Mouse (Mus musculus) gastrocnemius, postnatal 10 days (tissue): ENCODE results near the gene Fktn. TPM values are rescaled to one million over a fixed set of nuclear protein-coding genes. Genes with fewer than 3 reads are reported as not detected.
A peak's percentile ranks its signal among the peaks of the same experiment; 100 is the strongest.
"Not testable (repeated sequence)": the region's sequence is repeated elsewhere in the genome, so short reads cannot be mapped to it uniquely, and the experiment has no call there.

Experiments used
- DNase-seq: peaks from one replicate; pipeline ENCODE4 v3.0.0; 2021; ENCODE audit warnings: mixed read lengths
- long read RNA-seq, 2 experiments: library from polyadenylated mRNA; stranded (forward); transcript quantifications; one replicate each; pipeline ENCODE4 v2.0.0; 2021
- total RNA-seq, 2 experiments: library from RNA; stranded (reverse); gene quantifications; 2 replicates each; pipeline ENCODE4 v1.2.3; 2021

Gene Fktn
- 1 to 10 TPM; 7.5 to 9.1 TPM for total RNA-seq
- long read RNA-seq, experiment 1, full-length matches to known transcripts: 5 of 7 reads
- long read RNA-seq, experiment 1, partial matches to known transcripts: 0 of 7 reads
- long read RNA-seq, experiment 1, other reads (novel, unspliced or antisense): 2 of 7 reads
- long read RNA-seq, experiment 2, full-length matches to known transcripts: 7 of 8 reads
- long read RNA-seq, experiment 2, partial matches to known transcripts: 0 of 8 reads
- long read RNA-seq, experiment 2, other reads (novel, unspliced or antisense): 1 of 8 reads

DNA sequence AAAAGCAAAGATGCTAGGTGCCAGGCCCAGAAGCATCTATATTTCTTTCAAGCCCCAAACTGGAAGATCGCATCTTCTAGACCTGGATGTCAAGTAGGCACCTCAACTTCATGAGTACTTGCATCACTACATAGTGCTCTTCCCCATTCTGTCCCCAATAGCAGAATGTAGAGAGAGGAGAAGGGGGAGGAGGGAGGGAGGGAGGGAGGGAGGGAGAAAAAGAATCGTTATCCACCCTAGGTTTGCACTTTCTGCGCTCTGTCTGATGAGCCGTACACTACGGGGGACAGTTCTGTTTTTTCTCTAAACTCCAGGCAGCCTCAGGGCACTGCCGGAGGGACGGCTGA, at the start of gene Fktn:
Gene Fktn, plus strand, starts transcription at position 295 of the 347 bp plus-strand sequence.
- no peak for DNase-seq

DNA sequence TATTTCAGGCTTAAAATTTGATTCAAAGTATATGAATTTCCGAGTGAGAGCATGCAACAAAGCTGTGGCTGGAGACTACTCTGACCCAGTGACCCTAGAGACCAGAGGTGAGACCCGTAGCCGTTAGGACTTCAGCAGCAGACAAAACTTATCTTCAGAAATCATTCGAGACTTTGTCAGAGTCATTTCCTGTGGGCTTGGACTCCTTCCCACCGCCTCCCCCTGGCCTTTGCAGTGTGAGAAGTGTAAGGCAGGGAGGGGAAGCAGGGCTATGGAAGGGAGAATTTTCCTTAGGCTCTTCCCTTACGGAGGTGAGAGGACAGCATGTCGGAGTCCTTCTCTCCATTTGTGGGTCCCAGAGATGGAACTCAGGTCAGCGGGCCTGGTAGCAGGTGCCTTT, 31.7 kb upstream of the Fktn start:
- DNase-seq: no peak

GRCm38 (mm10) chr4:53688965-53689364, 24.8 kb upstream of the Fktn start:
- no peak for DNase-seq

GRCm38 (mm10) chr4:53691418-53691817, 22.4 kb upstream of the Fktn start:
- DNase-seq: no peak

GRCm38 (mm10) chr4:53709166-53709565, 4.6 kb upstream of the Fktn start:
- DNase-seq: not testable (repeated sequence)

DNA sequence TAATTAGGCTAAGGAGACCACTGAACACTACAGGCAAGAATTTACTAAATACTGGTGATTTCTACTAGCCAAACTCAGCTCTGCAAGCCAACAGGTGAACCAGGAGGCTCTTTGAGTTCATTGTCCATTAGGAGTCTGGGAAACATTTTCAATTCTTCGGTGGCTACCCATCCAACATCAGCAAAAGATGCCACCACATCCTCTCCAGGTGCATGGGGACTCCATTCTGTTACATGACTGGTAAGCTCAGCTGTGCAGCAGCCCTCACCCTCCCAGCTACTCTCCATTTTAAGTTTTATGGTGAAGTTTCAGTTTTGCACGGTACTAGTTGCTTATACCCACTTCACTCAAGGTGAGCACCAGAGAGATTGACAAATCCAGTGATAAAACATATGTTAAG, 3.8 kb upstream of the Fktn start:
- no peak for DNase-seq

GRCm38 (mm10) chr4:53710555-53711328, 3.1 kb upstream of the Fktn start:
- no peak for DNase-seq

DNA sequence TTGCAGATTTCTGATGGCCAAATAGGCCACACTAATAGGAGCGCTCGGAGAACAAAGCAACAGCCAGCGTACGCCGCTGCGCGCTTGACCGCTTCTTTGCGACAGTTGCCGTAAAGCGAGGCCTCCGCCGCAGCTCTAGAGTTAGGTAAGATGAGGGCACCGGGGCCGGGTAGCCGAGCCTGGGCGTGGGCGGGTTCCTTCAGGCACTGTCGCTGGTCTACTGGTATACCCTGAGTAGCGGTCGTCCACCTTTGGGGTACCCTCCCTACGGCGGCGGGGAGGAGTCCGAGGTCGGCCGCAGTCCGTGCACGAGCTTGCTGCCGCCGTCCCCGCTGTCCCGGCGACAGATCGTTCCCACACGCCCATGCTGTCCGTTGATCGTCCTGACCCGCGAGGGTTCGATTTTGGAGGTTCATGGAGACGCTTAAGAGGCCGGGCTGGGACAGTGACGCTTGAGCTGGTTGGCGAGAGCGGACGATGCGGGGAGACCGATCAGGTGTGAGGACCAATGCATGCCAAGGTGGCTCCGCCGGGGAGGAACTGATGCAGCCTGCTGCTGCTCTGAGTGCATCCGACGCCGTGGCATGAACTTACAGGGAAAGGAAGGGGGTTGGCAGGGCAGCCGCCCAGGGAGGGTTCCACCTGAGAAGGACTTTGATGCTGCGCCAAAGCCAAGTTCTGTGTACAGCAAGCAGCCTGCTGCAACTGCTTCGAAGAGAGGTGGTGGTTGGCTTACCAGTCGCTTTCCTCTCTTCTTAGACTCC, 435 bp downstream of the Fktn start:
- DNase-seq: peak; percentile 93

DNA sequence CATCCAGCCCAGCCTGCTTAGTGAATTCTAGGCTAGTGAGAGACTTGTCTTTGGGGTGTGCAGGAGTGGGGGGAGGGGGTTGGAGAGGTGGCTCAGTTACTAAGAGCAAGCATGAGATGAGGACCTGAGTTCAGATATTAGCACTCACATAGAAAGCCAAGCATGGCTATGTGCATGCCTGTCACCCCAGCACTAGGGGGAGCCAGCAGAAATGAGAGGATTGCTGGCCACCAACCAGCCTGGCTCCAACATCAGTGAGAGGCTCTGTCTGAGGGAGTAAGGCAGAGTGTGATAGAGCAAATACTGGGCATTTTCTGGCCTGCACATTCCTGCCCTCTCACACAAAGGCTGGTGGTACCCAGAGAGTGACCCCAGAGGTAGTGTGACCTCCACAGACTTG, 2.2 kb downstream of the Fktn start:
- no peak for DNase-seq

- no peak for DNase-seq
Observed at GRCm38 (mm10) chr4:53717546-53717945, 3.7 kb downstream of the Fktn start.

DNA sequence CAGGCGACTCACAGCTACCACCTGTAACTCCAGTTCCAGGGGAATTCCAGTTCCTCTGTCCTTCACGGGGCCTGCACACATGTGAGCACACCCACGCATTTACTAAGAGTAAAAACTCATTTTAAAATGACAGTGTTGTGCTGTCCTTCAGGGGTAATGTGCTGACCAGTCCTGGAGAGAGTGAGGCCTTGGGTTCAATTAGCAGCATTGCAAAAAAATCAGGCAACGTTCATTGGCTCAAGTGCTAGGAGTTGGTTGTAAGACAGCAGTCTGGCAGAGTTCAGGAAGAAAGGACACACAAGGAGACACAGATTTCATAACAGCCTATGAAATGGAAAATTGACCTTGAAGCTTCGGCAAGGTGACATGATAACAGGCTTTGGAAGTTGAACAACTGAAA, 4.5 kb downstream of the Fktn start:
- DNase-seq: no peak

DNA sequence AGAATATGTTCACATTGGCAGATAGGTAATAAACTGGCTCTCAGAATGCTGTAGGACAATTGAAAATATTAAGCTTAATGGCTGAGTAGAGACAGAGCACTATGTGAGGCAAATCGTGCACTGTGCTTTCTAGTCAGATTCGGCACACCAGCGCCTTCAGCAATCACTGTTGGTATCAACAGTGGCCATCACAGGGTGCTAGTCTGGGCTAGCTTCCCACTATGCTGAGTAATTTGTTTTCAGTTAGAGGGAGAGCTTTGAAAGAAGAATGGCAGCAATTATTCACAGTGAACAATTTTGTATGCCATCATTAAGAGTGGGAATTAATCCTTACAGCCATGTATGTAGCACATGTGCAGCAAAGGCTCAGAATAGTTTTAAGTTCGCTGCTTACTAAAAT, 8.7 kb downstream of the Fktn start:
- no peak for DNase-seq

GRCm38 (mm10) chr4:53726100-53726499, 12.3 kb downstream of the Fktn start:
- DNase-seq: not testable (repeated sequence)

DNA sequence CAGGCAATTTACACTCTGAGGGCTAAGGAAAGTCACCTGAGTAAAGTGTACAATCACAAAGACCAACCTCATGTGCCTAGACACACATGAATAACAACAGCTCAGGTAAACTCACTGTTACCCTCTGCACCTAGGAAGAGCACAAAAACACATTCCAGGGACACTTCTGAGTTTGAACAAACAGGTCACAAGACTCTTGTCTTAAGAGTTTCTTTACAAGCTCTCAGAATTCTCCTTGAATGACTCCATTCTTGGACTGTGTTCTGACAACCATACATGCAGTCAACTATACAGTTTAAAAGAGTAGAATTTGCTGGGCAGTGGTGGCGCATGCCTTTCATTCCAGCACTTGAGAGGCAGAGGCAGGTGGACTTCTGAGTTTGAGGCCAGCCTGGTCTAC, 14.3 kb downstream of the Fktn start:
- no peak for DNase-seq

- peak; percentile 18 for DNase-seq
Observed at GRCm38 (mm10) chr4:53738956-53739616, 25.3 kb downstream of the Fktn start.

GRCm38 (mm10) chr4:53749831-53750230, 36.0 kb downstream of the Fktn start:
- no peak for DNase-seq

DNA sequence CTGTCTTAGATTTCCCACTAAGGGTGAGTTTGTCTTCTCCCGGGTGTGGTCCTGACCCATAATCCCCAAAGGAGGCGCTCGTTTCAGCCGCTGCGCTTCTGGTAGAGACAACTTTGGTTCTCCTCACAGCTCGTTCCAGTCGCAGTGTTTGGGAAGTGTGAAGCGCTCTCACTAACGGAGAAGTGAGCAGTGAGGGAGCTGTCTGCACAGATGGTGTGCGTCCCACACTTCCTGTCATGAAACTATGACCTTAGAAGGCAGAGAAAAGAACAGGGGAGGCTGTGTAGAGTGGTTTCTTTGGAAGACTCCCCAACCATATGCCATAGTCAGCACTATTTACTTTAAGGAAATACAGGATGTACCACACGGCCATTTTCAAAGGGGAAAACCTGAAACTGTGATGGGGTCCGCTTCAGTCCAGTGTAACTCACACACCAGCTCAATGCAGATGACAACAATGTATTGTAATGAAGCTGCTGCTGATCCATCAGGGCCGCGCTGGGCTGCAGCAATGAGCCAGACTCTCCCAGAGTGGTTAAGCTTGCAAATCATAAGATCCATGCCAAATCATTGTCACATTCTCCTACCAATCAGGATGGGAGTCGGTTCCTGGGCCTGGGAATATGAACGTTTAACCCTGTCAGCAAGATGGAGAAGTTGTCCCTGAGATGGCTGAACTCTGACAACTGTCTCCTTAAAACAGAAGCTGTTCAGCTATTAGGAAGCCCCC, 36.8 kb downstream of the Fktn start:
- DNase-seq: no peak

DNA sequence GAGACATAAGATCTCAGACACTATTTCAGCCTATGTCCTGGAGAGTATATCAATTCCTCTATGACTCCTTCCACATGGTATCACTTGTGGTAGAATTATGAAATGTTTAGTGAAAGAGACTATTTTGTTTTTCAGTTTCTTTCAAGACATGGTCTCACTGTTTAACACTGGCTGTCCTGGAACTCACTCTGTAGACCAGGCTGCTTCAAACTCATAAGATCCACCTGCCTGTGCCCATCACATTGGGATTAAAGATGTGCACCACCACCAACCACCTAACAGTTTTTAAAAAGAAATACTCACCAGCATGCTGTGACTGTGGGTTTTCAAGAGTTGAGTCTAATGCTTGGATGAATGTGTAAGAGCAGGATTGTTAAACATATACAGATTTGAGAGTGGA, 43.2 kb downstream of the Fktn start:
- DNase-seq: no peak

GRCm38 (mm10) chr4:53758764-53759163, 45.0 kb downstream of the Fktn start:
- DNase-seq: no peak

DNA sequence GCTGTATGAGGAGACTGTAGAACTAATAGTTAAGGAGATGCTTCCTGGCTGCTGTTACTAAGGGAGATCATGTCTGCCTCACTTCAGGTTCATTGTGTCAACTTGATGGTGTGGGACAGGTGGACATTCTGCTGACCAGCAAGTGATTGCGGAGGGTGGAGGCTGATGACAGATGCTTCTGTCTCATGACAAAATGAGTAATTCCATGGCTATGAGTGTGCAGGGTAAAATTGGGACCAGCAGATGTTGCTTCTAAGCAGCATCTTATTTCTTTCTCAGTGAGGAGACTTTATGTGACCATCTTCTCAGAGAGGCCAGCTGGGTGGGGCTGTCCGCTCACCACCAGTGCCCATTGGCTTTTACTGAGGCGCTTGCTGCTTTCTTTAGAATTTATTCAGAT, 45.9 kb downstream of the Fktn start:
- no peak for DNase-seq

DNA sequence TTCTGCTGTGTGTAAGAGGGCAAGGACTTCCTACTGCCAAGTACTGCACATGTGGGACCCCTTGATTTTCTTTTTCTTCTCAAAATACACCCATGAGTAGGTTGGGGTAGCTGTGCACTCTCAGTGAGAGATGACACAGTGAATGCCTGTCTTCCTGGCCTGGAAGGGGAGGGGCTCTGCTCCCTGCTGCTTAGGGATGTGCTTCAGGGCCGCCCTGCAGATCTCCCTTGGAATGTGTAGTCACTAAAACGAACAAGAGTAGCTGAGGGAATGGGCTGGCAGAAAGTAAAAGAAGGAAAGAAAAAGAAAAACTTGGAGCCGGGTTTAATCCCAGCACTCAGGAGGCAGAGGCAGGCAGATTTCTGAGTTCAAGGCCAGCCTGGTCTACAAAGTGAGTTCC, 48.7 kb downstream of the Fktn start:
- no peak for DNase-seq
